Mouse (Mus musculus) common myeloid progenitor, adult 5-6 weeks (primary cell): ENCODE data around the gene Ppp1r1a. TPM values are rescaled to one million over a fixed set of nuclear protein-coding genes. Genes with fewer than 3 reads are reported as not detected.

ENCODE experiments used
- total RNA-seq: library from RNA; stranded (forward); fragments of 200-1000, 187-1606 nt; gene quantifications from 2 replicates; pipeline ENCODE4 v1.2.3, GENCODE M21; 2017

Ppp1r1a gene
- total RNA-seq, 1 experiment from 2014 or later, result not detected

Other genes with a start within 250 kb of the Ppp1r1a start
- gene Gpr84, start 227.4 kb downstream of the Ppp1r1a start, total RNA-seq, result not detected in 2 replicates
- 3.9 and 6.0 TPM in 2 replicates for gene Zfp385a, start 197.9 kb downstream of the Ppp1r1a start, total RNA-seq
- 13.4 and 17.7 TPM in 2 replicates for gene Itga5, start 171.2 kb downstream of the Ppp1r1a start, total RNA-seq
- not detected in 2 replicates for gene Gtsf1, start 107.5 kb downstream of the Ppp1r1a start, total RNA-seq
- not detected in 2 replicates for gene Gtsf2, start 89.5 kb downstream of the Ppp1r1a start, total RNA-seq
- gene Nckap1l, start 84.2 kb downstream of the Ppp1r1a start, total RNA-seq, result 86.4 and 101 TPM in 2 replicates
- gene Pde1b, start 35.0 kb downstream of the Ppp1r1a start, total RNA-seq, result 0.19 and 2.2 TPM in 2 replicates
- not detected in 2 replicates for gene Glycam1, start 27.1 kb upstream of the Ppp1r1a start, total RNA-seq
- gene Mucl1, start 217.5 kb upstream of the Ppp1r1a start, total RNA-seq, result not detected in 2 replicates